Mouse (Mus musculus) brown adipose tissue, adult 24 weeks (tissue): ENCODE results near the gene Fgl2. TPM values are rescaled to one million over a fixed set of nuclear protein-coding genes. Genes with fewer than 3 reads are reported as not detected.

Experiments
- H3K27ac ChIP-seq: fragments of 200-500 bp; replicated peaks from 2 replicates; pipeline ENCODE4 v1.5.1; 2012; ENCODE audit warnings: low read depth, mild to moderate bottlenecking, low read length
- H3K4me1 ChIP-seq: fragments of 200-500 bp; 2 replicates; pipeline ENCODE4 v1.6.1; 2012; ENCODE audit warnings: low read length, mixed read lengths; ENCODE audit not compliant: control insufficient read depth, insufficient read depth, insufficient read length
- H3K4me3 ChIP-seq: fragments of 200-500 bp; 2 replicates; pipeline ENCODE4 v1.5.1; 2012; ENCODE audit warnings: low read depth, mild to moderate bottlenecking, low read length, moderate library complexity; ENCODE audit not compliant: insufficient read depth
- polyA plus RNA-seq: library from polyadenylated mRNA; stranded (reverse); fragments of >200 nt; gene quantifications from 2 replicates; pipeline ENCODE4 v1.2.4, GENCODE M21; 2012; ENCODE audit not compliant: missing spikeins, insufficient read depth, insufficient read length

Fgl2 gene
- polyA plus RNA-seq, 1 experiment = 6.6 TPM

DNA sequence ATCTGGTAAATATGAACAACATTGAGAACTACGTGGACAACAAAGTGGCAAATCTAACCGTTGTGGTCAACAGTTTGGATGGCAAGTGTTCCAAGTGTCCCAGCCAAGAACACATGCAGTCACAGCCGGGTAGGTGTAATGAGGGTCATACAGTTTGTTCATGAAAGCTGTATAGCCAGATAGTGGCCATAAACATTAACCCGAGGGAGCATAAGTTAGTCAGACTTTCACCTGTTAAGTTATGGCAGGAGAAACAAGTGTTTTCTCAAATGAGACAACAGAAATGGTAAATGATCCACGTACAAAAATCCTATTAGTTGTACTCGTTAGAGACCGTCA, 707 bp downstream of the Fgl2 start:
- Histone ChIP-seq H3K27ac (no peak overlapping the region), H3K4me1 (no peaks in the 10 kb centered on the region), H3K4me3 (peak overlapping the region; percentile 60)

DNA sequence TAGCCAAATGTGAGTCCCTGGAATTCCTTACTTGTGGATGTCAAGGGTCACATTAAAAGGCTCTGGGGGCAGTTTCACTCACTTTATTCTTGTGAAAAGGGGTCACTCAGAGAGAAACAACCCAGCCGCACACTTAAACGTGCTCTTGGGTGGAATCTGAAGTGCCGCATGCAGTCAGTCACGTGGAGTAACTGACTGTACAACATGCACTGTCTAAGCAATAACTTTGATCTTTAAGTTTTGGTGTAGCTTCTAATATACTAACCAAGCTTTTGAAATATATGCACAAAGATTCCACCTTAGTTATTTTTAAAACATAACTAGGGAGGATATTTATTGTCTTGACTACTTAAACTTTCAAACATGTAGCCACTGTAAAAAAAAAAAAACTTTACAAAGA, 4.5 kb downstream of the Fgl2 start:
- Histone ChIP-seq H3K4me3 (no peak overlapping the region), H3K27ac (no peak overlapping the region), H3K4me1 (peaks cover 3% of the 10 kb centered on the region; the same call in 1 of the 2 replicates)

DNA sequence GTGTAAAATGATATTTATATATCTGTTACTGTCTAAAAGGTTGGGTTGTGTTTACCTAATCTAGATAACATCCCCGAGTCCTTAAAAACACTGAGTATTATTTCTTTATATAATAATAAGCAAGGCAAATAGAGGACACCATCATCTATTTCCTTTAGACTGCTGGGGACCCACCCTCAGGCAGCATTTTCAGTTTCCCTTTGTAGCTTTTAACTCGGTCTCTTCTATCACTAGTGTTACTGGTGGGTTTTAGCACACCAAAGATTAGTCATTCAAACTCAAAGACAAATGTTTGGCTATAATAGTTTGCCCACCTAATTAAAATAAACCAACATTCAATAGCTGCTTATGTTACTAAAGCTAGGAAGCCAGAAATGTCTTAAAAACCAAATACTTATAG, 6.0 kb downstream of the Fgl2 start:
- no peak overlapping the region for H3K4me3 ChIP-seq
- H3K27ac ChIP-seq = no peak overlapping the region
- H3K4me1 ChIP-seq = peaks cover 4% of the 10 kb centered on the region; the same call in 1 of the 2 replicates

DNA sequence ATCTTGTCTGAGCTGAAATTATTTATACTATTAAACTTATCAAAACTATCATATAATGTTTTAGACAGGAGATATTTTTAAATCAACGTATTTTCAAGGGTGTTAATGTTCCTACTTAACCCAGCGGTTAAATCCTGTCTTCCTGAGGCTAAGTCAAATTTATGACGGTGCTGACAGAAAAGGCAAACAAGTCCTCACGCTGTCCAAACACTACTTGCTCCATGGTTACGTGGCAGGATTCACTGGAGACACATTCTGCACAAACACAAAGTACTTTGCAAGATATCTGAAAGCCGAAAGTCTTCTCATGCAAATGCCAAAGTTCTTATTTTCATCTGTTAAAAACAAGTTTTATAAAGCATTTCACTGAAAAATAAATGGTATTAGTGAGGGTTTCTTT, 9.5 kb downstream of the Fgl2 start:
- H3K4me1 ChIP-seq = peaks cover 8% of the 10 kb centered on the region
- H3K27ac ChIP-seq = no peak overlapping the region
- no peak overlapping the region for H3K4me3 ChIP-seq

DNA sequence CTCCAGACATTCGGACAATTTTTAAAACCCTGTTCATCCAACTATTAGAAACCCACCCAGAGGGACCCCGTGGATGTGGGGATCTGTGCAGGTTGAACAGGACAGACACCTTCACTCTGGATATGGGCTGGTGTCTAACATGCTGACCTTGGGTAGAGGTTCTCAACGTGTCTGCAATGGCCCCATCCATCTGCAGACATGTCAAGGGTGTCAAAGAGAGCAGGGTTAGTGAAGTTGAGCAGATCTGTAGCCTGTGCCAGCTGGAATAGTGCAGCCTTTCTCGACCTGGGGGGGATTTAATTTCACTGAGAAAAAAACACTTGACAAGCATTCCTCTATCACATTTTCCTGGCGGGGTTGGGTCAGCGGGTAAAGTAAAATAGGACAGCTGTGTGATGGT, 10.2 kb downstream of the Fgl2 start:
- Histone ChIP-seq H3K4me1 (peaks cover 8% of the 10 kb centered on the region), H3K27ac (no peak overlapping the region), H3K4me3 (no peak overlapping the region)

DNA sequence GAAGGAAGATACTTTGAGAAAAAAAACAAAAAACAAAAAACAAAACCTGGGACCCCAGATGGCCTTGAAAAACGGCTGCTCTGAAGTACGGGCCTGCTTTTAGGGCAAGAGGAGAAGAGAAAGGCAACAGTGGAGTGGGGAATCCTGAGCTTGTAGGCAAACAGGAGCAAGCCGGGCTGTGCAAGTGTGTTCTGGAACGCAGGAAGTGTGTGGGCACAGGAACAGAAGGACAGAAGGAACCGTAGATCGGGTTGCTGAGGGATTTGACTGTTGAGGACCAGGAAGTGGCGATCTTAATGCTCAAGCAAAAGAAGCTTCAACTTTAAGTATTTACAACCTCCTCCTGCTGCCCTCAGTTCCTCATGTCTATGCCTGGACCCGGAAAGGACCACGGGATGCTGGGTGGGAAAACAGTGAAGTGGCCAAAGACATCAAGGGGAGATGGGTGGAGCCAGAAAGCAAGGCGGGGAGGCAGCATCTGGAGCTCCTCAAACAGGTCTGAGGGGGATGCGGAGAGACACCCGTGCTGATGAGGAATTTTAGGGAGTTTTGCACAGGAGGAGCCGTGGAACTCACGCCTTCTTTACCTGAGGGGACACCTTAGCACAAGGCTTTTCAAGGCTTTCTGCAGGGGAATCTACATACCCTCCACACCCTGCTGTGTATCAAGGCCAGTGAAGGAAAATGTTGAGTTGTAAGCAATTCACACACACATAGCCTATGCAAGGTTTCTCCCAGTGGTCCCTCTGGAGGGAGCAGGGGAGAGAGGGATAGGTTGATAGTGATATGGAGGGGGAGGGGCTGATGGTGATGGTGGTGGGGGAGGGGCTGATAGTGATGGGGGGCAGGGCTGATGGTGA, 11.2 kb downstream of the Fgl2 start:
- Histone ChIP-seq H3K27ac (no peak overlapping the region), H3K4me3 (no peak overlapping the region), H3K4me1 (peaks cover 8% of the 10 kb centered on the region)

DNA sequence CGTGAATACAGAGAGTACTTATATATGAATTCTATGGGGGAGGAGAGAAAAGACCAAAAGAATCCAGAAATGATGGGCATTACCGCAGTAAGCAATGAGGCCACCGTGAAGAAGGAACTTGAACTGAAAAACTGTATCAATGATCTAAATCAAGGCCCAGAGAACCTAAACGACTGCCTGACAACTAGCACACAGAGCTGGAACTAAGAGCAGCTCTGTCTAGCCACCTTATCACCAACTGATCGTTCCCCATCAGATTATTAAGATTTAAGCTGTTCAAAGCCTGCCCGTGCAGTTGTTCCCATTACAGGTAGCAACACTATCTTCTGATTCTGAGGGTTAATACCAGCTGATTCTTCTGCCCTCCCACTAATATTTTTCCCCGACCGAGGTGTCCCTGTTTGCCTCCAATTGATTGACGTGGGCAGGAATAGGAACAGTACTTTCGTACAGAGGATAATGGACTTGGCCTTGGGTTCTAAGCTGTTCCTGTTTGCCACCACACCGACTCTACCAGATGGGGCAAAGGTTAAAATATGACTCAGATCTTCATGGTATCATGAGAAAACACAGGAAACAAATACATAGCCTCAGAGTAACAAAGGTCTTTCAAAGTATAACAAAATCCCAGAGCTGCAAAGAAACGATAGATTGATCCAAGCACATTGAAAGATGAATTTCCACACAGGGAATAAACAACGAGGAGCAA, 12.0 kb downstream of the Fgl2 start:
- Histone ChIP-seq H3K27ac (no peak overlapping the region), H3K4me3 (no peak overlapping the region), H3K4me1 (peaks cover 5% of the 10 kb centered on the region; the same call in 1 of the 2 replicates)

DNA sequence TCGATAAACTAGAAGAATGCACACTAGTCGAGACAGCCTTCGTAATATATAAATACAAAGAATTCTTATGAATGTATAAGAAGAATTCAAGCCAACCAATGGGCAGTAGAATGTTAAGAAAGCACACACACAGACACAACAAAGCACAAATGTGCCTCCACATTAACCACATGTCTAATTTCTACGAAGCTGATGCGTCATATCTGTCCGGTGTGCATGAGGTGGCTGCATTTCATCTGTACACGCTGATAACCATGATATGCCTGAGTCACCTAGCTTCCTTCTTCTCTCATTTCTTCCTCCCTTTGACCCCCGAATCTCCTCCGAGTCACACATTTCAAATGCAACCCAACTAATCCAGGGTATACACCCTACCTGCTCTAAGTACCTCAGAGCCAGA, 12.5 kb downstream of the Fgl2 start:
- peaks cover 5% of the 10 kb centered on the region; the same call in 1 of the 2 replicates for H3K4me1 ChIP-seq
- H3K27ac ChIP-seq = no peak overlapping the region
- H3K4me3 ChIP-seq = no peak overlapping the region

DNA sequence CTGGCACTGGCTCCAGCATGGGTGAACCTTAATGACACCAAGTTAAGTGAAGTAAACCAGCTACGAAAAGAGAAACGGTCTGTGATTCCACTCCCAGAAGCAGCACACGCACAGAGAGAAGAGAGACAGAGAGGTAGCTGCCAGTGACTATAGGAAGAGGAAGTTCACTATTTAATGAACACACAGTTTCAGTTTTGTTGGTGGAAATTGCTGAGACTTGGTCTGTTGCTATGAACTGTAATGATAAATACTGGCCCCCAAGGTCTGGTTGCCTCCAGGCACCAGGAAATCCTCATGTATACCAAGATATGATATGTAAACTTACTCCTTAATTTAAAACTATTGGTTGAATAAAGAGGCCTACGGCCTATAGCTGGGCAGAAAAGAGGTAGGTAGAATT, 14.0 kb downstream of the Fgl2 start:
- peaks cover 5% of the 10 kb centered on the region; the same call in 1 of the 2 replicates for H3K4me1 ChIP-seq
- H3K27ac ChIP-seq = no peak overlapping the region; the same call in 1 of the 2 replicates
- no peak overlapping the region for H3K4me3 ChIP-seq

DNA sequence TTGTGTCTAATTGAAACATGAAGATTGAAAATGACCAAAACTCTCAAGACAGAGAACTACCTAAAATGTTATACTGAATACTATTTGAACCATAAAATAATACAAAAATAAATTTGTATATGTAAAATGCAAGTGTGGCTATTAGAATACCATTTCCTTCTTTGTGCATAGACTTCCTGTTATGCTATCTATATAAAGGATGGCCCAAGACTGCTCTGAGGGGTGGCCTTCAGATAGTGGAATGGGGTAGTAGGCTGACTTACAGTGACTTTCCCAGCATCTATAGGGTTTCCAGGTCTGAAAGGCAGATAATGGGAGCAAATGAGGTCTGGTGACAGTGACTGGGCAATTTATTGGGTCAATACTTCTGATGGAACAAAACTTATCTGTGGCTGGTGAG, 14.9 kb downstream of the Fgl2 start:
- Histone ChIP-seq H3K4me3 (no peak overlapping the region), H3K27ac (no peak overlapping the region)

DNA sequence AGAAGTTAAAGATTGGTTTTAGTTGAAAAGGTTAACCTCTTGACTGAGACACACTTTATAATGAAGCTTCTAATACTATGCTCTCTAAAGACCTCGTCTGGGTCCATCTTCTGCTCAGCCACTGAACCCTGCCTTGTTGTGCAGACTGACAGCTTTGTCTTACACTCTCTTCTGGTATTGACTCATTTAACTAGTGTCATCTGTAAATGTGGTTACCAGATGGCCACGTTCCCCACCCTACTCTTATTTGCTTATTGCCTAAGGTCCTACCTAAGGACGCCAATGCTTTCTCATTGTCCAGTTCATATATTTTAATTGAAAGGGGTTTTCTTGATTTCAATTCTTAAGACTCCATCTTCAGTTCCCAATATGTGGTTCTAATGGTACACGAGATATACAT, 16.4 kb downstream of the Fgl2 start:
- H3K4me3 ChIP-seq = no peak overlapping the region
- H3K4me1 ChIP-seq = peaks cover 2% of the 10 kb centered on the region; the same call in 1 of the 2 replicates
- no peak overlapping the region for H3K27ac ChIP-seq

More for the DNA sequence above, 14.9 kb downstream of the Fgl2 start:
- peaks cover 5% of the 10 kb centered on the region; the same call in 1 of the 2 replicates for H3K4me1 ChIP-seq

DNA sequence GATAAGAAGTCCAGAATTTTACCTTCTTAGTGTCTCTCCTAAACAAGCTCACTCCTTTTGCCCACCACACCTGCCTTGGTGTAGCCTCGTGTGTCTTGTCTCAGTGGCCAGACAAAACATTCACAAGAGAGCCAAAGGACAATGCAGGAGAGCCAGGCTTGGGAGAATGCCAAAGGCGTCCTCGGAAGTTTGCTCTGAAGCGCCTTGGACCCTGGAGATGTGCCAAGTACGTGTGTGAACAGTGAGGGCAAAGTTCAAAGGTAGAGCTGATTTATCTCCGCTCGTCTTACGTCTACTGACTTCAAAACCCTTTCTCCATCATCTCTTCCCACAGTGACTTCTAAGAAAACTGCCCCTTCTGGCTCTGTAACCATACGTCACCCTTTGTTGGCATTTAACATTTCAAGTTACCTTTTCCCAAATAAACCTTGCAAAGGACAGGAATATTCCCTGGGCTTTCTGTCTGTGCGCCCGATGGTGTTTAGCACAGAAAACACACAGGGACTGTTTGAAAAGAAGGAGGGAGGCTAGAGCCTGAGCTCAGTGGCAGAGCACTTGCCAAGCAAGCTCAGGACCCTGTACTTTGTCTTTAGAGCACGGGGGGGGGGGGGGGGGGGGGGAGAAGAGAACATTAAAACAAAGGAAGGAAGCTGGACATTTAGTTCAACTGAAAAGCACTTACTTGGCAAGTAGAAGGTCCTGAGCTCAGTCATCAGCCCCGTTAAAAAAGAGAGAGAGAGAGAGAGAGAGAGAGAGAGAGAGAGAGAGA, 19.4 kb downstream of the Fgl2 start:
- no peak overlapping the region for H3K27ac ChIP-seq
- no peak overlapping the region for H3K4me3 ChIP-seq
- no peaks in the 10 kb centered on the region for H3K4me1 ChIP-seq

DNA sequence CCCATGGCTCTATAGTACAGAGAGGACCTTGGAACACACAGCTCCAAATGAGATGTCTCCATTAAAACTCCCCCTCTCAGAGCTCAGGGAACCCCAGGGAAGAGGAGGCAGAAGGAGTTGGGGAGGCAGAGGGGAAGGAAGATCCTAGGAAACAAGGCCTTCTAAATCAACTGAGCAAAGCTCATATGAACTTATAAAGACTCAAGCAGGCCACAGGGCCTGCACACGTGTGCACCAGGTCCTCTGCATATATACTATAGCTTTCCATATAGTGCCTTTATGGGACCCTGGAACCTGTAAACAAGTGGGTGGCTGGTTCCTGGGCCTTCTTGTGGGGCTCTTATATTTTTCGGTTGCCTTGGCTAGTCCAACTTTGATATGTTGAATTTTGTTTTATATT, 22.1 kb downstream of the Fgl2 start:
- H3K4me3 ChIP-seq = no peak overlapping the region
- no peak overlapping the region for H3K27ac ChIP-seq
- H3K4me1 ChIP-seq = no peaks in the 10 kb centered on the region

DNA sequence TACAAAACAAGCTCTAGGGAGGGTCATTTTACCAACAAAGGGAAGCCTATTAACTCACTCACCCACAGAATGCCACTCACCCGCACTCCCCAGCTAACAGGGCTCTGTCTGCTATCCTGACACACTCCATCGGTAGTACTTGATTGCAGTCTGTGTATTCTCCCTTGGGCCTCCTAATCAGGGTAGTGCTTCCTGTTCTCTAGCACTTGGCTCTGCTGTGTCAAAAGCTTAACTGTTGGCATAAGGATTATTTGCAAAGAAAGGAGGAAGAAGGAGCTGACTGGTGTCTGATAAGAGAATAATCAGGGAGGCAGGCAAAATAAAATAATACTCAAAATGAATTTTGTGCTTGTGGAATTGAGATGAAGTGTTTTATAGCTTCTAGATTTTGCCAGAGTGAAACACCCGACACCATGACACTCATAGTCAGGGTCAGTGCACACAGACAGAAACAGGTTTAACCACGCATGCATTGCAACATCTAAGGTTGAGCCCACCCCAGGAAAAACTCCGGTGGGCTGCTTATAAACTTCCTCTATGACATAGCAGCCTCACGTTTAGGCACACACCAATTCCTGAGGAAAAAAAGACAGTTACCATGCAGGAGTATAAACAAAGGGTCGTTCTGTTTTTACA, 22.9 kb downstream of the Fgl2 start:
- no peak overlapping the region for H3K4me3 ChIP-seq
- H3K4me1 ChIP-seq = no peaks in the 10 kb centered on the region
- H3K27ac ChIP-seq = no peak overlapping the region

DNA sequence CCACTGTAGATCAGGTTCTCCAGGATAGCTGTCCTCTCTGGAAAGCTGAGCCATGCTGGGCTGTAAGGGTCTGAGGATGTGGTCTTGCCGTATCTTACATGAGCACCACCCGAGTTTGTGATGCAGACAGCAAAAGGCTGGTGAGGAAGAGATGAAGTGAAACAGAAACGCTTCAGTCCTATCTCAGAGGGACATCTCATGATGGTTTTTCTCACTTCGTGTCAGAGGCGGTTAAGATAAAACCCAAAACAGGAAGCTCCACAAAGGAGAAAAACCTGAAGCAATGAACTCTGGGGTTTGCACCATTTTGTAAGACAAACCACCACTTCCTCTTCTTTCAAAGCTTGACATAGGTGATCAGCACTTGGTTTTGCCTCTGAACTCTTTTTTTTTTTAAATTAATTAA, 38.8 kb downstream of the Fgl2 start:
- Histone ChIP-seq H3K4me3 (no peak overlapping the region), H3K4me1 (no peaks in the 10 kb centered on the region), H3K27ac (peak overlapping the region; percentile 49; the same call in 1 of the 2 replicates)
